Mouse (Mus musculus) embryonic fibroblast, embryonic 13.5 days (primary cell): ENCODE measurements at regions not wholly inside any gene's neighbourhood (a gene's known extent, or its start where the extent isn't known, plus 50 kb on each side); places are given as distances from the start of the nearest gene placed in this dataset.

ENCODE experiments used
- H3K27ac ChIP-seq: 2 replicates; pipeline ENCODE4 v1.5.1; 2012; ENCODE audit warnings: low read length, control low read depth, inconsistent platforms; ENCODE audit not compliant: insufficient read depth
- H3K4me1 ChIP-seq: 2 replicates; pipeline ENCODE4 v1.6.1; 2011; ENCODE audit warnings: low read length; ENCODE audit not compliant: control insufficient read depth, insufficient read depth
- H3K4me3 ChIP-seq: 2 replicates; pipeline ENCODE4 v1.5.1; 2011; ENCODE audit warnings: mild to moderate bottlenecking, control low read depth, low read length; ENCODE audit not compliant: insufficient read depth
- CTCF ChIP-seq: IDR thresholded peaks from 2 replicates; pipeline ENCODE4 v1.5.1; 2011; ENCODE audit warnings: mild to moderate bottlenecking, control low read depth, low read length, moderate library complexity, borderline replicate concordance; ENCODE audit not compliant: insufficient read depth
- POLR2A ChIP-seq: IDR thresholded peaks from 2 replicates; pipeline ENCODE4 v1.6.1; 2011; ENCODE audit warnings: low read depth, mild to moderate bottlenecking, control low read depth, low read length, moderate library complexity

DNA sequence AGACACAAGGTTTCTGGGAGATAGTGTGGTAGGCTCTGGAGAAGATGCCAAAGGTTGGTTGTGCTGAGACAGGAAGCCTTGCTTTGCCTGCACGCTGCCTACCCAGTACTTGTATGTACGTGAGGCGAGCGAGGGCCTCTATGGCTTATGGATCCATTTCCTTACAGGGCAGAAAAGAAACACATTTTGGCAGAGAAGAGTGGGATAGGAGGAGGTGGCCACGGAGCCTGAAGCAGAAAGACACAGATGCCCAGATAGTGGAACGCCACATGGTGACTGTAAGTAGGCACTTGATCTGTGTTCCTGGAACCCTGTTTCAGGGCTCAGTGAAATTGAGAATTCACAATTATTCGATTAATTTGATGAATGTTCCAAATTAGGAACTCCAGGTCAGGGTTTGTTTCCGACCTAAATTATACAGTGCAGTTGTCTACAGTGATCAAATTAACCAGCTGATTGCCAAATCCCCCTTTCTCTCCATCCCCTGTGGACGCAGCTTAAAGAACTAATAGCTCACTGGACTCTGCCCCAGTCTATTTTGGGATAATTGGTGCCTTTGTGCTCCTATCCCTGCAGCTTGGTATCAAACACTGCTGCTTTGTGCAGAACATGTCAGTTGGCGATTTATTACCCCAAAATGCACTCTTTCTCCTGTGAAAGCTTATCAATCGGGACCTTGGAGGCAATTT is 187.6 kb downstream of the Sox2 start:
- TF ChIP-seq POLR2A (no peak), CTCF (no peak)
- Histone ChIP-seq H3K4me1 (no peaks in the 10 kb centered on the region), H3K4me3 (no peak overlapping the region), H3K27ac (no peak overlapping the region)

DNA sequence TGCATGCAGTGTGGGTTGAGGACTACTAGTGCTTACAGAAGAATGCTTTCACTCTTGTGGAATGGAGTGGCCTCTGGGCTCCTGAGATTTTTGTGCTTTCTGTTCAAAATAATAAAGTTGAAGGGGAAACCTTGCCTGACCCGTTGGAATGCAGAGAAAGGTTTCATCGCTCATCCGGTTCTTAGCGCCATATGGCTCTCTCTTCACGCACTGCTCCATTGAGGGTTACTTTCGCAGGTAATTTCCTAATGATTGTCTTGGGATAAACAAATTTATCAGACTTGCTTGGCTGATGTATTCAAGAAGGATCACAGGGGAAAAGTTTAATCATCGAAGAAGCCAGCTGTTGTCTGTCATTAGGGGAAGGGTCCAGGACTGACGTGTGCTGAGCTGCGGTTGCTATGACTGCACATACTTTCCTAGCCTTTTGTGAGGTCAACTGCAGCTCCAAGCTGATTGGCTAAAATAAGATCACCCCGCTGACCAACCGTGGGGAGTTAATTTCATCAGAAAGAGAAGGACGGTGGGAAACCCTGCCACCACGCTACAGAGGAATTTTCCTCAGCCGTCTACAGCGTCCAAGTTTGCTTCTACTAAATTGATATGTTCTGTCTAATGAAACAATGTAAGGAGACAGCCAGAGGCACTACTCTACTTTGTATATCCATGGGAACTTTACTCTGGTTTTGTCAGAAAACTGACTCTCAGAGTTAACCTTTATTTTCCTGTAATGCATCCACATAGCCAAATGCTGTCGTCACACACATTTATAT is 210.9 kb downstream of the Sox2 start:
- no peaks in the 10 kb centered on the region for H3K4me1 ChIP-seq

GRCm38 (mm10) chr3:34868698-34869409 is 218.6 kb downstream of the Sox2 start:
- TF ChIP-seq CTCF, result no peak
- no peak for TF ChIP-seq POLR2A
- Histone ChIP-seq H3K4me1 (no peaks in the 10 kb centered on the region), H3K4me3 (no peak overlapping the region), H3K27ac (no peak overlapping the region)

More for the DNA sequence above, 210.9 kb downstream of the Sox2 start:
- H3K4me3 ChIP-seq, result no peak overlapping the region
- TF ChIP-seq CTCF (no peak), POLR2A (no peak)
- H3K27ac ChIP-seq, result no peak overlapping the region

GRCm38 (mm10) chr3:34869911-34870310 is 219.7 kb downstream of the Sox2 start:
- TF ChIP-seq POLR2A (no peak), CTCF (no peak)
- H3K27ac ChIP-seq, result no peak overlapping the region
- H3K4me1 ChIP-seq, result no peaks in the 10 kb centered on the region
- no peak overlapping the region for H3K4me3 ChIP-seq

DNA sequence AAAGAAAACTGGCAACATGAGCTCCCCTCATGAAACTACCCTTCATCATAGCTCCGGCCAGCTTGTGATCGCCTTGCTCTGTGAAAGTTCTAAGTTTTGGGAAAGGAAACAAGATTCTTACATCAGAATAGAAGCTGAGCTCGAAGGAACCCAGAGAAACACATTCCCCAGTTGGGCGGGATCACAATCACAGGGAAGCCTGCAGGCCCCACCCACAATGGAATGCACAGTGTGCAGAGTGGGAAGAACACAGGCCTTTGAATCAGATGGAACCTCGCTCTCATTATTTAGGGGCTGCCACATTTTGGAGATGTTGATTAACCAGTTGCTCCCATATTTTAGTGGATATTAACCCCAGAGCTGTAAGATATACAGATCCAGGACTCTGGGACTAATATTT is 234.9 kb downstream of the Sox2 start:
- Histone ChIP-seq H3K4me1 (no peaks in the 10 kb centered on the region), H3K27ac (no peak overlapping the region), H3K4me3 (no peak overlapping the region)
- TF ChIP-seq CTCF (no peak), POLR2A (no peak)

GRCm38 (mm10) chr3:34893381-34893780 is 243.2 kb downstream of the Sox2 start:
- Histone ChIP-seq H3K4me3 (no peak overlapping the region), H3K27ac (no peak overlapping the region; the same call in 1 of the 2 replicates), H3K4me1 (no peaks in the 10 kb centered on the region)
- TF ChIP-seq POLR2A, result no peak
- TF ChIP-seq CTCF, result no peak

GRCm38 (mm10) chr3:34903106-34903505 is 252.9 kb downstream of the Sox2 start:
- Histone ChIP-seq H3K4me1 (no peaks in the 10 kb centered on the region), H3K4me3 (no peak overlapping the region), H3K27ac (no peak overlapping the region)
- TF ChIP-seq POLR2A (no peak), CTCF (no peak)

GRCm38 (mm10) chr3:34908489-34908888 is 258.3 kb downstream of the Sox2 start:
- H3K27ac ChIP-seq, result no peak overlapping the region
- no peak overlapping the region for H3K4me3 ChIP-seq
- no peaks in the 10 kb centered on the region for H3K4me1 ChIP-seq
- TF ChIP-seq CTCF (no peak), POLR2A (no peak)

DNA sequence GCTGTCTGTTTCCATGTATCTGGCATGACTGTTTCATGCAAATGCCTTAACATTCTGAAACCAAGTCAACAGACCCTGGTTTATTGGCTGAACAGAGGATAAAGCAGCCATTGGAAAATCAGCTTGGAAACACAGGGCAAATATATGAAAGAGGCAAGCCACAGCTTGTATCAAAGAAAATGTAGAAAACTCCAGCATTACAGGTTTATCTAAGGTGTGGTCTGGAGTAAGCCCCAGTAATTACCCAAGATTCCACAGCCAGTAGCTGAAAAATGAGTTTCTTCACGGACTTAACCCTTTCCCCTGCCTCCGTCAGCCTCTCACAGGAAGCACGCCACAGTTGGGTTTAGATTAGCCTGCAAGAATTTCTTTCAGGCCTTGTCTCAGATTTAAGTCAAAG is 259.1 kb downstream of the Sox2 start:
- Histone ChIP-seq H3K4me1 (no peaks in the 10 kb centered on the region), H3K4me3 (no peak overlapping the region), H3K27ac (no peak overlapping the region)
- TF ChIP-seq CTCF (no peak), POLR2A (no peak)
